20 mouse cellular contexts compared by ENCODE assay signal in the genomic region with DNA sequence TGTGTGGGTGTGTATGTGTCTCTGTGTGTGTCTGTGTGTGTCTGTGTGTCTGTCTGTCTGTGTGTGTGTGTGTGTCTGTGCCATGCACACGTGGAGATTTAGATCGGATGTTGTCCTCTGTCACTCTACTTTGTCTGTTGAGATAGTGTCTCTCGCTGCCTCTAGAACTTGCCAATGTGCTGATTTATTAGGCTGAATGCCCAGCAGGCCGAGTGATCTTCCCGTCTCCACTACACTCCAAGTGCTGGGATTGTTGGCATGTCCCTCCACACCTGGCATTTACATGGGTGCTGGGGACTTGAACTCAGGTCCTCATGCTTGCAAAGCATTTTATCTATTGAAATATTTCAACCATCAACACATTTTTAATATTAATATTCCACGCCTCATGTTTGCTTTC. TPM values are rescaled to one million over a fixed set of nuclear protein-coding genes. Genes with fewer than 3 reads are reported as not detected.
DNase-seq lines count a peak whose midpoint lies in the region; ATAC-seq and TF ChIP-seq lines count a peak whose summit lies in the region.
"Had no signal": no experiment of that assay in that cellular context is flagged by ENCODE, and none has a peak within 500 bp of the region (broad histone marks: within the 10 kb centered on the region; RNA-seq: fewer than 3 reads in every experiment).

No protein-coding gene starts in this region.

- H3K27me3 ChIP-seq in heart, postnatal 0 days (ENCODE audit: control insufficient read depth, insufficient read depth, low read length) = no peaks in the 10 kb centered on the region
- no peaks in the 10 kb centered on the region for H3K27me3 ChIP-seq in liver, adult 2 months (ENCODE audit: control insufficient read depth, insufficient read depth, low read length)
- H3K27me3 ChIP-seq in liver, embryonic 12.5 days (replicated peaks) = no peaks in the 10 kb centered on the region
- H3K27me3 ChIP-seq: embryonic facial prominence, embryonic 13.5 days; forebrain, embryonic 12.5 days; hindbrain, embryonic 12.5 days had no signal

- no peak for TF ChIP-seq EP300 in heart, postnatal 0 days (IDR thresholded peaks at IDR 0.05; ENCODE audit: low read depth)

- H3K27ac ChIP-seq in gastrocnemius, adult 2 months = peak overlapping the region; percentile 69
- H3K27ac ChIP-seq in heart, postnatal 0 days (ENCODE audit: low read depth) = peak overlapping the region; percentile 69
- no peak overlapping the region for H3K27ac ChIP-seq in liver, adult 2 months (replicated peaks; ENCODE audit: insufficient read depth, low read depth, low read length)
- no peak overlapping the region for H3K27ac ChIP-seq in liver, embryonic 12.5 days
- peak overlapping the region; percentile 92; the same call in 1 of the 2 replicates for H3K27ac ChIP-seq in bone marrow, adult 2 months (ENCODE audit: control insufficient read depth, insufficient read depth, low read depth, low read length, poor library complexity)
- H3K27ac ChIP-seq: embryonic facial prominence, embryonic 13.5 days; forebrain, embryonic 12.5 days; heart, adult 2 months; hindbrain, embryonic 12.5 days; hindbrain, postnatal 0 days had no signal

- no peaks in the 10 kb centered on the region for H3K9me3 ChIP-seq in heart, postnatal 0 days (replicated peaks; ENCODE audit: control insufficient read depth, low read length)
- no peaks in the 10 kb centered on the region for H3K9me3 ChIP-seq in liver, embryonic 12.5 days (replicated peaks)
- H3K9me3 ChIP-seq: embryonic facial prominence, embryonic 13.5 days; forebrain, embryonic 12.5 days; hindbrain, embryonic 12.5 days had no signal

- no peak for ATAC-seq in heart, postnatal 0 days (ENCODE audit: insufficient read depth, low read depth)
- no peak for ATAC-seq in liver, embryonic 12.5 days
- ATAC-seq: forebrain, embryonic 16.5 days; hindbrain, postnatal 0 days had no signal

- no peak overlapping the region for H3K4me3 ChIP-seq in gastrocnemius, adult 2 months
- no peak overlapping the region for H3K4me3 ChIP-seq in heart, postnatal 0 days (ENCODE audit: low read depth, low read length)
- no peak overlapping the region for H3K4me3 ChIP-seq in liver, adult 2 months (ENCODE audit: insufficient read depth, low read depth, low read length)
- H3K4me3 ChIP-seq in liver, embryonic 12.5 days = no peak overlapping the region
- no peak overlapping the region for H3K4me3 ChIP-seq in bone marrow, adult 2 months (replicated peaks; ENCODE audit: control insufficient read depth, low read depth, low read length)
- H3K4me3 ChIP-seq: embryonic facial prominence, embryonic 13.5 days; forebrain, embryonic 12.5 days; heart, adult 2 months; hindbrain, embryonic 12.5 days had no signal

- H3K4me2 ChIP-seq in heart, postnatal 0 days (ENCODE audit: low read depth, low read length) = no peak overlapping the region
- no peak overlapping the region for H3K4me2 ChIP-seq in liver, embryonic 12.5 days
- H3K4me2 ChIP-seq: embryonic facial prominence, embryonic 13.5 days; forebrain, embryonic 12.5 days; hindbrain, embryonic 12.5 days had no signal

- peaks cover 42% of the 10 kb centered on the region for H3K4me1 ChIP-seq in heart, postnatal 0 days (ENCODE audit: control insufficient read depth, insufficient read depth)
- H3K4me1 ChIP-seq in liver, adult 2 months (ENCODE audit: control insufficient read depth, insufficient read depth, low read length) = peaks cover 9% of the 10 kb centered on the region
- peaks cover 34% of the 10 kb centered on the region for H3K4me1 ChIP-seq in liver, embryonic 12.5 days
- H3K4me1 ChIP-seq in bone marrow, adult 2 months (ENCODE audit: control insufficient read depth, insufficient read depth, low read length) = peaks cover 13% of the 10 kb centered on the region

- TF ChIP-seq CTCF in gastrocnemius, adult 2 months (IDR thresholded peaks at IDR 0.05) = no peak
- no peak for TF ChIP-seq CTCF in heart, postnatal 0 days (IDR thresholded peaks at IDR 0.05; ENCODE audit: low read depth)
- TF ChIP-seq CTCF in liver, adult 2 months (IDR thresholded peaks at IDR 0.05; ENCODE audit: low read depth, low read length) = no peak
- no peak for TF ChIP-seq CTCF in bone marrow, adult 2 months (IDR thresholded peaks at IDR 0.05; ENCODE audit: control insufficient read depth, insufficient read depth, low read length)

- intact Hi-C loops in gastrocnemius, adult 2 months (cut with DNase I) = no loop called here

- peaks cover 32% of the 10 kb centered on the region; the same call in 1 of the 2 replicates for H3K79me2 ChIP-seq in liver, adult 2 months (ENCODE audit: control insufficient read depth, insufficient read depth, low read length)

- WGBS in heart, postnatal 0 days = 39% methylated on average over 6 of the region's 6 CpGs
- WGBS in liver, adult 2 months = 30% methylated on average over 6 of the region's 6 CpGs
- WGBS in liver, embryonic 12.5 days (ENCODE audit: insufficient replicate concordance) = 67% methylated on average over 6 of the region's 6 CpGs
- WGBS in bone marrow, adult 2 months = 85% methylated on average over 6 of the region's 6 CpGs

- no peak overlapping the region for H3K9ac ChIP-seq in heart, postnatal 0 days (replicated peaks; ENCODE audit: low read depth, low read length)
- no peak overlapping the region for H3K9ac ChIP-seq in liver, adult 2 months (ENCODE audit: low read depth, low read length)
- no peak overlapping the region for H3K9ac ChIP-seq in liver, embryonic 12.5 days
- H3K9ac ChIP-seq: embryonic facial prominence, embryonic 13.5 days; forebrain, embryonic 12.5 days; hindbrain, embryonic 12.5 days had no signal

- TF ChIP-seq POLR2A in liver, adult 2 months (IDR thresholded peaks at IDR 0.05; ENCODE audit: extremely low read depth, insufficient read depth, low read length) = no peak
- TF ChIP-seq POLR2A in bone marrow, adult 2 months (IDR thresholded peaks at IDR 0.05; ENCODE audit: borderline replicate concordance, control insufficient read depth, low read depth, low read length) = no peak

- DNase-seq in gastrocnemius, adult 2 months = peak; percentile 46
- DNase-seq in gastrocnemius, postnatal 25 days = no peak
- DNase-seq in heart, postnatal 0 days (ENCODE audit: low spot score) = no peak
- DNase-seq in heart, postnatal 4 days = no peak
- peak; percentile 70 for DNase-seq in liver, adult 2 months (ENCODE audit: extremely low read depth, low read depth, low spot score)
- DNase-seq: adrenal gland, postnatal 14 days; cerebellum, adult 18-20 months; cerebellum, adult 9-11 months; cerebellum, postnatal 36 days had no signal

- no peaks in the 10 kb centered on the region for H3K36me3 ChIP-seq in heart, postnatal 0 days (replicated peaks; ENCODE audit: control insufficient read depth, insufficient read depth, low read length)
- H3K36me3 ChIP-seq in liver, adult 2 months (ENCODE audit: control insufficient read depth, insufficient read depth, low read length) = no peaks in the 10 kb centered on the region
- H3K36me3 ChIP-seq in liver, embryonic 12.5 days = no peaks in the 10 kb centered on the region
- H3K36me3 ChIP-seq: embryonic facial prominence, embryonic 13.5 days; forebrain, embryonic 12.5 days; hindbrain, embryonic 12.5 days had no signal

RNA-seq across cellular contexts. Expression of a gene that starts 9.2 kb away (rescaled TPM):
- total RNA-seq in gastrocnemius, adult 2 months (2021) = 10 to 100 TPM; 97.4 to 99.1 TPM
- total RNA-seq in gastrocnemius, postnatal 25 days (2021) = 10 to 100 TPM; 79.2 to 96.7 TPM
- 21.1 and 46.2 TPM in 2 replicates for total RNA-seq in heart, postnatal 0 days (2014; rRNA removed; ENCODE audit: low replicate concordance)
- polyA plus RNA-seq in heart, postnatal 0 days (2015; fragmentation: Nextera tagmentation; extraction: Ambion mirVana) = 34.9 and 36.8 TPM in 2 replicates
- total RNA-seq in heart, postnatal 4 days (2021) = 10 to 100 TPM; 69.8 to 72.3 TPM
- 11.7 and 14.5 TPM in 2 replicates for total RNA-seq in liver, adult 2 months (2014; rRNA removed)
- polyA plus RNA-seq in liver, adult 2 months (2012; rRNA removed) = 30.5 and 33.6 TPM in 2 replicates
- 10.1 and 10.5 TPM in 2 replicates for polyA plus RNA-seq in liver, embryonic 12.5 days (2016; fragmentation: Nextera tagmentation; extraction: Ambion mirVana)
- polyA plus RNA-seq in bone marrow, adult 2 months (2011; ENCODE audit: insufficient read depth, insufficient read length, low replicate concordance, missing spikeins) = 19.9 and 43.0 TPM in 2 replicates

RNA-seq across cellular contexts. Expression of a gene that starts 51.7 kb away (rescaled TPM):
- total RNA-seq in gastrocnemius, adult 2 months (2021) = 1 to 10 TPM; 2.6 to 3.6 TPM
- 1 to 10 TPM; 1.8 to 2.7 TPM for total RNA-seq in gastrocnemius, postnatal 25 days (2021)
- not detected in 2 replicates for total RNA-seq in heart, postnatal 0 days (2014; rRNA removed; ENCODE audit: low replicate concordance)
- 0.31 and 2.3 TPM in 2 replicates for polyA plus RNA-seq in heart, postnatal 0 days (2015; fragmentation: Nextera tagmentation; extraction: Ambion mirVana)
- total RNA-seq in heart, postnatal 4 days (2021) = 1 to 10 TPM; 1.0 to 3.2 TPM
- total RNA-seq in liver, adult 2 months (2014; rRNA removed) = not detected in 2 replicates
- 0.49 TPM in 1 of 2 replicates, not detected in the other for polyA plus RNA-seq in liver, adult 2 months (2012; rRNA removed)
- polyA plus RNA-seq in liver, embryonic 12.5 days (2016; fragmentation: Nextera tagmentation; extraction: Ambion mirVana) = 0.84 TPM in 1 of 2 replicates, not detected in the other
- not detected in 2 replicates for polyA plus RNA-seq in bone marrow, adult 2 months (2011; ENCODE audit: insufficient read depth, insufficient read length, low replicate concordance, missing spikeins)
- total RNA-seq: hindbrain, postnatal 0 days; MEL had no signal
- polyA plus RNA-seq: embryonic facial prominence, embryonic 13.5 days; forebrain, embryonic 12.5 days; forebrain, embryonic 16.5 days; heart, embryonic 14.5 days; hindbrain, embryonic 12.5 days; intestine, embryonic 14.5 days had no signal

Comparison
In these comparisons a context has a peak if more than half of its experiments do, and no peak if none do; other contexts are left out.
1. DNase-seq: peak in gastrocnemius, adult 2 months (single experiment) and liver, adult 2 months (single experiment); none in gastrocnemius, postnatal 25 days (single experiment), heart, postnatal 0 days (single experiment) and heart, postnatal 4 days (single experiment).
2. H3K27ac ChIP-seq: peak in gastrocnemius, adult 2 months (single experiment), heart, postnatal 0 days (single experiment) and bone marrow, adult 2 months (single experiment); none in liver, adult 2 months (single experiment) and liver, embryonic 12.5 days (single experiment).